Mouse (Mus musculus) neural tube, embryonic 10.5 days (tissue): ENCODE measurements around the gene Hspb7.

Experiments
- DNase-seq: peaks from one replicate; pipeline ENCODE4 v3.0.0-alpha.2; 2017; ENCODE audit warnings: low spot score; ENCODE audit errors: extremely low spot score

Gene Hspb7

DNA sequence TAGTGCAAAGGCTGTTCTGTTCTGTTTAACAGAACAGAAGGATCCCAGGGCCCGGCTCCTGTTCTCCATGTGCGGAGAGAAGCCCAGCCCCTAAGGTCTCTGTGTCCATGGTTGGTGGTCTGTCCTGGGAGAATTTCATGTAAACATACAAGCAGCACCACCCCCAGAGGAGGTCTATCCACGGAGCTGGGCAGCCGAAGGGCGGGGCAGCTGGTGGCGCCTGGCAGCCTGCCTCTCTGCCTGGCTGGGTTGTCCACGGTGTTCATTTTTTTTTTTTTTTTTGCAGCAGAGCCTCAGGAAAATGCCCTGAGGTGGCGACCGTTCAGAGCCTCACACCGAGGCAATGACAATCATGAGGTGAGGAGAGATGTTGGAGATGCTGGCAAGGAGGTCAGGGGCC lies 48.0 kb downstream of the Hspb7 start:
- no peak for DNase-seq

DNA sequence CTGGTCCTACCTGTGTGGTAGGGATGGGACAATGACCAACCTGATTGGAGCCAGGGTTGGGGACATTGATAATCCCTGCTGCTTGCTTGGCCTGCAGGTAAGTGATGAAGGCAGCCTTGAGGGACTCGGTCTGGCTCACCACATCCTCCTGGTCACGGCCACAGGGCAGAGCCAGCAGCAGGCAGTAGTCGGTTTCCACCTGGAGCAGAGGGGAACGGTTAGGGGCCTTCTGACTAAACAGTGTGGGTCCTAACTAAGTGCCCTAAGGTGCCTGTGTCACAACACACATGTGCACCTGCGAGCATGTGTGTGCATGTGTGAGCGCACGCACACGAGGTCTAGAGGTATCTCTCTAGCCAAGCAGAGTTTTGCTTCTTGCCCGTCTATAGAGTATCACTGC lies 48.8 kb downstream of the Hspb7 start:
- DNase-seq, result no peak

DNA sequence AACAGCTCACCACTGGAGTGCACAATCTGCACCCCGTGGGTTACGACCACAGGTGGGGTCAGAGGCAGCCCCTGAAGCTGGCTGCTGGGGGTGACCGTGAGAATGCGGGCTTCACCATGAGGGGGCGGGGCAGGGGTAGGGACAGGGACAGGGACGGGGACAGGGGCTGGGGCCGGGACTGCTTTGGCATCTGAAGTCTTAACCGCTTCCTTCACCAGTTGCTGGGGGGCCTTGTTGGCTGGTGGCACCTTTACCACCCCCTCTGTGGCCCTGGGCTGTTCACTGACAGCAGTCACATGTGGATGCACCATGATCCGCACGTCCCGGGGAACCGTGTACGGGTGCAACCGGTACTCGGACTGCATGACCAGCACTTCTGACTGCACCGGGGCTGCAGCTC lies 50.9 kb downstream of the Hspb7 start:
- no peak for DNase-seq

DNA sequence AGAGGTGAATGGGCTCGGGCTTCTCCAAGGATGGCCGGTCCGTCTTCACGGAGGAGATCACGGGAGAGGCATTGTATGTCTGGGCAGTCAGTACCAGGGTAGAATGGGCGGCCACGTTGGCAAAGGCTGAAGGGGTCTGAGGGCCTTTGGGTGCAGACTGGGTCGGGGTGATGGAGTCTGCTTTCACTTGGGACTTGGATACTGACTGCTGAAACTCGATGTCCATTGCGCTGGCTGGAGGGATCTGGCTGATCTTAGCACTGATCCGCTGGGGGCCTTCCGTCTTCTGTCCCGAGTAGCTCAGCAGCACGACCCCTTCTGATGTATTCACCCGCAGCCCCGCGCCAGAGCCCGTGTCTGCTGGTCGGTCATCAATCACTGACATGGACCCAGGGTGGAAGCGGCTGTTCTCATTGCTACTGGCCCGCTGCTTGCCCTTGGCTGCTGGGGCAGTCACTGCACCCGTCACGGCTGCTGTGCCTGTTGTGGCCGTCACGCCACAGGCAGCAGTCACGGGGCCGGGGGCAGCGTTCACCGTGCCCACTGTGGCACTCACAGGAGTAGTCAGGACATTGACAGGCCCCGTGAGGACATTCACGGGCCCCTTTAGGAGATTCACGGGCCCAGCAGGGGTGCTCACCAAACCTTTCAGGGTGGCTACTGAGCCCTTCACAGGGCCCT lies 52.2 kb downstream of the Hspb7 start:
- DNase-seq, result no peak

DNA sequence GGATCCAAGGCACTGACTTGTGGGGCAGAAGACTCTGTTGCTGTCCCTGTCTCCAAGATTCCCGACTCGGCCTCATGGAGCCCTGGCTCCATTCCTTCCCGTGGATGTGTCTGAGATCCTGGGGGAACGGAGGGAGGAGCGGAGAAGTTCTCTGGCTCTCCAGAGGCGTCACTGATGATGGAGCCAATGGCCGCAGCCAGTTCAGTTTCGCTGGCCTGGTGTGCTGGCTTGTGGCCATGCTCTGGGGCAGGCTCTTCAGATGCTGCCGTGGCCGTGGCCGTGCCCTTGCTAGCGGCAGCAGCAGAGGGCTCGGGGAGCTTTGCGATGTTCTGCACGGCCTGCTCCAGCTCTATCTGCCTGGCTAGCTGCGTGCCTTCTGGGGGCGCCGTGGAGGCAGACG lies 53.9 kb downstream of the Hspb7 start:
- no peak for DNase-seq
